Mouse (Mus musculus): ENCODE data around the gene Arhgef3. TPM values are rescaled to one million over a fixed set of nuclear protein-coding genes. Genes with fewer than 3 reads are reported as not detected.

Gene Arhgef3
- total RNA-seq, 2 experiments from 2014 or later: 29.9 to 44.1 TPM

DNA sequence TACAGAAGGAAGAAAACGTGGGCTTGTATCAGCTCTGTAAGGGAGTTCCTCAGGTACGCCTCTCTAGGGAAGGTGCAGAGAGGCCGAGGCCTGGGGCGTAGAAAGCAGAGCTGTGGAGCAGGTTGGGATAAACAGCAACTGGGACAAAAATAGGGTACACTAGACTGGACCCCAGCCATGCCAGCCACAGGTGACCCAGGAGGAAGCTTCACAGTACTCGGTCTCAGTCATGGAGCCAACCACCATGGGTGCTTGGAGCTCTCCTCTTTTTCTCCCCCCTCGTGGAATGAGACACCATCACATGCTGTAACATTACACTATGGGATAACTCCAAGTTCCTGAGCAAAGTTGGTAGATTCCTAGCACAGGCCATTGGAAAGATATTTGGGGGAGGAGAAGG lies 201.0 kb downstream of the Arhgef3 start:
- DNase-seq: no peak

DNA sequence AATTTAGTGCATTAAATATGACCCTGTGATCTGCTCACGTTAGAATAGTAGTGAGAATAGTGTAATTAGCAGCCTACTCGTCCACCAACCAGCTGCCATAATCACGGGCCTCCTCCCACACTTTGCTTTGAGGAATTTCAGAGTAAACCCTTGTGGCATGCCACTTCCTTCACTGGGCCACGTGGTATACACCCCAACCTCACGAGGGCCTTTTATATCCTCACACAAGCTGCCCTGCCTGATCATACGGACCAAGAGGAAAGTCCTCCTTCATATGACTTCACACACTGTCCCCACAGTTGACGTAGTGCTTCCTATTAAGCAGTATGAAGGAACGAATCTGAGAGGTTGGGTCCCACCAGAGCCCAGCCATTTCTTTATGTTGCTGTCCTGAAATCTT lies 202.4 kb downstream of the Arhgef3 start:
- no peak for DNase-seq

DNA sequence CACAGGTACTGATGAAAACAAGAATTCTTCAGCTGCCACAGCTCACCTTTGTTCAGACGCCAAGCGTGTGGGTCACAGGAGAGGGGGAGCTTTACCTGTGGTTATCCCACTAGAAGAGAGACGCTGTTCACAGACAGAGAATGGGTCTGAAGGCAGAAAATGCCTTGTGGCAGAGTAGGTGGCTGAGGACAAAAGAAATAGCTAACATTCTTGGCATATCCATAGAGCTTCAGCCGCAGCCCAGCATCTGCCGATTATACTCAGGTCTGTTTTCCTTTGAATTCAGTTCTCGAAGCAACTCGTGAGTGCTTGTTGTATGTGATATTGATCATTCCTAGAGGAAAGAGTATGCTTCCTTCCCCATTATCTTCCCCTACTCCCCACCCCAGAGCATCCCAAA lies 204.7 kb downstream of the Arhgef3 start:
- no peak for DNase-seq

DNA sequence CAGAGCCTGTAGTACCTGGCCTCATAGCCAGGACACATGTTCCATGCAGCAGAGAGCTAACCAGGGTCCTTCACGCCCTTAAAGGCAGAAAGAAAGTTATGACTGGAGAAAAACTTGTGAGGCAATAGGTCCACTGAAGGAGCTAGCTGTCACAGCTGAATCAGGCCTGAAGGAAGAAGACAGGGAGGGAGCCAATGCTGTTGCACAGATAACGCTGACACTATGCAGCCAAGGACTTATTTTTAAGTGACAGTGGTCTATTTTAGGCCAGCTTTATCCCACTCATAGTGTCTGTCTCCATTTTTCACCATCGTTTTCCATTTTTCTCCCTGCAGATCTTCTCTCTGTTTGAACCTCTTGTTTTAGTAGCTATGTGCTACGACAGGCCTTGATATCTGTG lies 207.3 kb downstream of the Arhgef3 start:
- DNase-seq: no peak

DNA sequence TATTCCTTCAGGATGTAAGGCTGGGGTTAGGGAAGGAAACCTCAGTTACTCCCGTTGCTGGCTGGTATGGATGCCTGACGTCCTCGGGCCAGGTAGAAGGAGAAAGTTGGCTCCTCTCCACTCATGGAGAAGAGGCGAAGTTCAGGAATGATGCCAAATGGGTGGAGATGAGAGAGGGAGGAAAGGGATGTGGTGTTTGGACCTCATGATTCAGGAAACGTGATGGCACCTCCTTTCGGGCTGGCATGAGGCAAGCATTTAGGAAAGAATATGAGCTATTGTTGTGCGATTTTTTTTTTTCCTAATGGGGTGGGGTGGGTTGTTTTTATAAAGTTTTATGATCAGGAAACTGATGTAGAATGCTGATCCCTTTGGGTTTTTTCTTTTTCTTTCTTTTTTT lies 210.0 kb downstream of the Arhgef3 start:
- no peak for DNase-seq

DNA sequence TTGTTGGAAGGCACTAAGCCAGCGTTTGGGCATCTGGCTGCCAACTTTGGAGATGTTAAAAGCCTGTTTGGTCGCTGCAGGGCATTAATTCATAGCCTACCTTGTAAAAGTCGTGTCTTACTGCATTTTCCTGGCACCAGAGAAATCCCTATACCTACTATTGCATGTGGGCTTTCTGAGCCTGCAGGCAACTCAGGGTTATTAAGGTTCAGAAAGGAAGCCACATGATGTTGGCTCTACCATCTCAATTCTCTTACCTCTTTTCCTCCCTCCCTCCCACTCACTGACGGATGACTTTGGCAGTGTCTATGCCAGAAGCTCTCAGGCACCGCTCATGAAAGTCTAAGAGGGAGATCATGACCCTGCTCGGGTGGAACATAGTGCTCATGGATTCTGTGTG lies 210.8 kb downstream of the Arhgef3 start:
- no peak for DNase-seq

DNA sequence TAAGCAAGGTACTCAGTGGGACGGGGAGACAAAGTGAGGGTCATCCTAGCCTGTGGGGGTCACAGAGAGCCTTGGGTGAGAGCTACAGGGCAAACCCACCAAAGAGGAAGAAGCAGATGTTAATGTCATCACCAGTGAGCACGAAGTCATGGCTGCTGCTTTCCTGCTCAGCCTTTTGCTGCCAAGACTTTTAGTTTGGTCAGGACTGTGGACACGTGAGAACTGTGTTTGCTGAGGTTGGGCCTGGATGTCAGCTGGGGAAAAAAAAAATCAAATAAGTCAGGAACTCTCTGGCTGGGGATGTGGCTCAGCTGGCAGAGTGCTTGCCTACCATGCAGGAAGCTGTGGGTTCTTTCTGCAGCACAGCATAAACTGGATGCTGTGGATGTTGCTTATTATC lies 213.2 kb downstream of the Arhgef3 start:
- DNase-seq: no peak

DNA sequence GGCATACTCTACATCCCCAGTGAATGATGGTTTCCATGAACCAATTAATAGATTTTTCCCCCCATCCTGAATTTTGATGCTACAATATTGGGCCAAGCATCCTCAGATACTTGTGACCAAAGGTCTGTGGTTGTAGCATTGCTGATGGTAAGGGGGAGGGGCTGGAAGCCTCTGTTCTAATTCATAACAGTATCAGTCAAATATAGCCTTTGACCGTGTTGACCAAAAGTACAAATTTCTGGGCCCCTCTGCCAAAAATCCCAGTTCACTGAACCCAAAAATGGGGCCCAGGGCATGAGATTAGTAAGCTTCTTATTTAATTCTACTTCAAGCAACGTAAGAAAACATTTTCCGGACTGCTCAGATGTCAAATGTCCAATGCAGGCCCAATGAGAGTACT lies 214.3 kb downstream of the Arhgef3 start:
- DNase-seq: no peak

DNA sequence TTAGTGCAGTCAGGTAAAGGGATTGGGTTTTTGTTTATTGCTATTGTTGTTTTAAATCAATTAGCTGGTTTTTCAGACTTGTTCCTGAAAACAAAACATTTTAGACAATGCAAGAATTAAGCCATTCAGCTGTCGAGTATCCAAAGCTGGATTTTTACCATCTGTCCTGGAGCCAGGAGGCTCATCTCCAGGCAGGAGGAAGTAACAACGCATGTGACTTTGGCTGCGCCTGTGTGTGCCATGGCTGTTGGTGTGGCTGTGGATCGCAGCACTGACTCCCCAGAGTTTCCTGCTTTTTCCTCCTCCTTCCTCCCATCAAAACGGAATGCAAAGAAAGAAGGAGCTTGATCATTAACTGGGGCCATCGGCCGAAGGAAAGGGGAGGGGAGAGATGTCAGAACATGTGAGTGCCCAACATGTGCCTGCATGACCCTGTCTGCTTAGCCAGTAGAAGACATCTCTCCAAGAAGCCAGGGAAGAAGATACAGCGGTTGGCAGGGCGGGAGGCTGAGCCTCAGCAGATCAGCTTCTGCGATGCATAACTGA lies 216.9 kb downstream of the Arhgef3 start:
- no peak for DNase-seq

DNA sequence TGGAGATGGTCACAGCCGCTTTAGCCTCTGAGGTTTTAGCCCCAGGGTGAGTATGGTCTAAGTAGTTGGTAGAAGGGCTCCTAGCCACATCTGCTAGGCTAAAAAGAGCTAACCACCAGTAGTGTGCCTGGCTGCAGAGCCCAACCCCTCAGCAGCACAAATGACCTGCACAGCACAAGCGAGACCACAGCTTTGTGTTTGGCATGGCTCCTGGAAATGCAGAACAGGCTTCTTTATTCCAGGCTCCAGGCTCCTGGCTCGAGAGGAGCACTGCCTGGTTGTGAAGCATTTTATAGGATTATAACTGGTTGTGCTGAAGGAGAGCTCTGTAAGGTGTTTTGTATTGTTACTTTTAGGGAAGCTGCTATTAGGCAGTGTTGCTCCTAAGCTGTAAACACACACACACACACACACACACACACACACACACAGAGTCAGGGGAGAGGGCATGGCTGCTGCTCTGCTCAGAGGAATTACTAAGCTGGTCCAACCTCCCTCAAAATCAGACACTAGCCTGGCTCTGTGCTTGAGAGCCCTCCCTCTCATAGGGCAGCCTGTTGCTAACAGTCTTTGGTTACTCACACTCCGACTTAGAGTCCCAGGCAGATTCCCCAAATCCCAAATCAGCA lies 217.8 kb downstream of the Arhgef3 start:
- no peak for DNase-seq

DNA sequence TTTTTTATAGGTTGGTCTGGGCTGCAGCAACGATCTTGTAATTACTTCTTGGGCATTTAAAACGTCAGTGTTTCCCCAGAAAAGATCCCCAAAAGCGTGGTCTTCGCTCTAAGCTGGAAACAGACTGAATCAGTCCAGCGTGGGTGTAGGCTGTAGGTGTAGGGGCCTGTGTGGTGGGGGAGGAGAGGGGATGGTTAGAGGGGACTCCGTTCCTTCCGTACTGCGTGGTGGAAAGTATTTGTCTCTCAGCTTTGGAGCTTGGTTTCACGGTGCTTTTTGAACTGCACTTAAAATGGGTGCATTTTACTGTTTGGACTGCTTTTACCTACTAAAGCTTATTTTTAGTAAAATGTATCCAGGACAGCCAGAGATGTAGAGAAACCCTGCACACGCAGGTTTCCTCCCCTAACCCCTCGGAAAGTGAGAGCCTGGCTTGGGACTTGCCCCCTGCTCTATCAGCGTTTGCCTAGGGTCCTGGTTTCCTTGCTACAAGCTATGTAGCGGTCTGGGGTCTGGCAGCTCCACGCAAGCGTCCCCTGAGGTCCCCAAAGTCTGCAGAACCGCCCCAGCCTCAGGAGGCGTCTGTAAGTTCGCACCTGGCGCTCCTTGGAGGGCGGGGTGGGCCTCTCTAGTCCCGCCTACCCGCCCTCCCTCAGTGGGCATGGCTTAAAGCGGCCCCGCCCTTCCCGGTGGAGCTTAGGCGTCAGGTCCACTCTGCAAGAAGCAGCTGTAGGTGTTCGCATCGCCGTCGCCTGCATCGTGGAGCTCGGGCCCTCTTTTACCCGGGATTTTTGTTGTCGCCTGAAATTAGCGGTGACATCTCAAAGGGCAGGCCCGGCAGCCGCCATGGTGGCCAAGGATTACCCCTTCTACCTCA lies 220.9 kb downstream of the Arhgef3 start:
- peak; percentile 90 to 91 for DNase-seq

DNA sequence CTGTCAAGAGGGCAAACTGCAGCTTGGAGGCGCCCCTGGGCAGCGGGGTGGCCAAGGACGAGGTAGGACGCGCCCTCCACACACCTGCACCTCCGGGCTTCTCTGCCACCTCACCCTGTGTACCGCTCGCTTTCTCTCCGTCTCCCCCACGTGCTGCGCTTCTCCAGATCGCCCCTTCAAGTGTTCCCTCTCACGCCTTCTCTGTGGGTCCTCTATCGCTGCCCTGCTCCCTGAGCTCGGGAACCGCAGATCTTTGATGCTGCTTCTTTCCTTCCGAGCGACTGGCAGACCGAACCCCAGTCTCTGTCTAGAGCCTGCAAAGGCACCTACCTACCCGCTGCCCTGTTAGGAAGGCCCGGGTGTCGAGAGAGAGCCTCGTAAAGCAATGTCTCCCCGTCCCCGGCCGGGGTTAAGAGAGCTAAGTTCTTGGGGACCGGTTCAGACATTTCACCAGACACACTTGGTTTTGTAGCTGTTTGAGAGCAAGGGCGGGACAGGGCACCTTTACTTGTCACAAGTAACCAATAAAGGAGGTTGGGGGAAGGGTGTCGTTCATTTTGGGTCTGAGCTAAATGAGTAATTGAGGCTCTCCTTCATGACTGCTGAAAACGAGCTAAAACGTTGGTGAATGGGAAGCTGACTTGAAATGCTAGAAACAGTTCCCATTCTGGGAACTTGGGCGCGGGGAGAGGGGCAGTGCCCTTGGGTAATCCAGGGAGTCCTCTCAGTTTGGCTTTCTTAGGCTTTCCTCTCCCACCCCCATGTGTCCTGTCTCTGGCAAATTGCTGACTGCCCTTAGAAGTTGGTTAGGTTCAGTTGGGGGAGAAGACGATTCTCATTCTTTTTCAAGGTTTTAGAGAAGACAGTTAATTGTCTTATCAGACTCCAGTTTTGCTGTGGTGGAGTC lies 221.8 kb downstream of the Arhgef3 start:
- DNase-seq: peak; percentile 33 to 47

DNA sequence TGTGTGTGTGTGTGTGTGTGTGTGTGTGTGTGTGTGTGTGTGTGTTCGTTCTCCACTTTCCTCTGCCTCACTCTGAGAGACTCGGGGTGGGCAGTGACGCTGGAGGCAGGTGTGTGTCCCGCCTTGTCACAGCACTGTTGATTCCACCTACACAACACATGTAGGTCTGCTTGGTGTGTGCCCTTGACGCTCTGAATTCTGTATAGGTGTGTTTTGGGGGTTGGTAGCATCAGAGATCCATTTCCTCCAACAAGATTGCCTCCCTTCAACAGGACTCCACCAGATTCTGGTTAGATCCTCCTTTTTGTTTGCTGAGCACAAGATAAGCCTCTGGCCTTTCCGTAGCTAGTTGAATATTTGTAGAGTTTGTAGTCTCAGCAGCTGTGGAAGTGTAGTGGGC lies 222.5 kb downstream of the Arhgef3 start:
- DNase-seq: no peak

DNA sequence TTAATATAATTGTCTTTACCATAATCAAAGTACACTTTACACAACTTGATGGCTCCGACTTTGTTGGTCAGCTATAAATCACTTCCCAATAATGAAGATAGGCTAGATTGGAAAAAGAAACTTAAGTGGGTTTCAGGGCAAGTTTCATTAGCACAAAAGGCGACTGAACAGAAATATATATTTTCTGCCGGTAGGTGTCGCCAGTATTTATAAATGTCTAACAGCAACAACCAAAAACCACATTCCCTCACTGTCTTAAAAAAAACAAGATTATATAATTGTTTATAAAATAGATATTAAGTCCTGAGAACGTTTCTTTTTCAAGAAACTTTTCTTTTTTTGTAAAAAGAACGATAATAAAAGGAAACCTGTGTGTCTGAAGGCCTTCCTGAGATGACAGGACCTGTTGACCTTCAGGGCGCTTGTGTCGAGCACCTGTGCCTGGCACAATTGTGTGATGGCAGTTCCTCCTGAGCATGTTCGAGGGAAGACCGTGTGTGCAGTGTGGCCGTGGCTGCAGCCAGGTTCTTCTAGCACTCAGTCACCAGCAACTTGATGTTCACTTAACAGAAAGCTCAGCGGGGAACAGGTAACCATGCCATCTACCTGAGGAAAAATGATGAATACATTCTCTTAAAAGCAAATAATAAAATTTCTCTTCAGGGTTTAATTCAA lies 223.5 kb downstream of the Arhgef3 start:
- DNase-seq: peak in 1 of 2 experiments; percentile 50

DNA sequence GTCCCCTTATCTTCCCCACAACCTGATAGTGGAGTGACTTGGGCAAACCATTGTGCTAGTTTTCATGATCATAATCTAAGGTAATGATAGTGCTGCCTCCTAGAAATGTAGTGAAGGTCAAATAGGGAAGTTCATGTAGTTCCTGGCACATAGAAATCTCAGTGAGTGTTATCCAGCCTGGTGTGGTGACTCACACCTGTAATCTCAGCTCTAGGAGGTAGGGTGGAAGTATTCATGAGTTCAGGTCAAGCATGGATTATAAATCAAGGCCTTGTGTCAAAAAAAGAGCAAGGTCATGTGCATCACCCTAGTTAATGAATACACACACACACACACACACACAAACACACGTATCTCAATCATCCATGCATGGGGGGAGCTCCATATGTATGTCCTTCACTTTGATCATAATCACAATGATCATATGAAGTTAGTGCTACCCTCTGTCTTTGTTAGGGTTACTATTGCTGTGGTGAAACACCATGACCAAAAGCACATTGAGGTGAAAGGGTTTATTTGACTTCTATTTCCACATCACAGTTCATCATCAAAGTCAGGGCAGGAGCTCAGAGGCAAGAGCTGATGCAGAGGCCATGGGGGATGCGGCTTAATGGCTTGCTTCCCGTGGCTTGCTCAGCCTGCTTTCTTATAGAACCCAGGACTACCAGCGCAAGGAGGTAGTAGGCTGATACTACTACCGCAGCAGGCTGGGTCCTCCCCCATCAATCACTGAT lies 226.2 kb downstream of the Arhgef3 start:
- no peak for DNase-seq

DNA sequence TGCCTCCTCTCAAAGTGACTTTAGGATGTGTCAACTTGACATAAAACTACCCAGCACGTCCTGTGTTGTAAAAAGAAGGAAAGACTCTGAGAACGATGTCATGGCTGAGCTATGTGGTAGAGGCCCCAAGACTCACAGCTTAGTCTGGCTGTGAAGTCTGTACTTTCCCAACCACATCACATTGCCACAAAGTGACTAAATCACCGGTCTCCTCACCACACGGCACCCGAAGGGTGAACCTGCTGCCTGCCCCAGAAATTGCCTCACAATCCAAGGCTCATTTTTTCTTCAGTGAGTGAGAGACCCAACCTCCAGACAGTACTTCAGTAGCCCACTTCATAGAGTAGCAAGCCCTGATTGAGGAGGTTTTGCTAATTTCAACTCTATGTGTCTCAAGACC lies 226.8 kb downstream of the Arhgef3 start:
- DNase-seq: peak in 1 of 2 experiments; percentile 15

DNA sequence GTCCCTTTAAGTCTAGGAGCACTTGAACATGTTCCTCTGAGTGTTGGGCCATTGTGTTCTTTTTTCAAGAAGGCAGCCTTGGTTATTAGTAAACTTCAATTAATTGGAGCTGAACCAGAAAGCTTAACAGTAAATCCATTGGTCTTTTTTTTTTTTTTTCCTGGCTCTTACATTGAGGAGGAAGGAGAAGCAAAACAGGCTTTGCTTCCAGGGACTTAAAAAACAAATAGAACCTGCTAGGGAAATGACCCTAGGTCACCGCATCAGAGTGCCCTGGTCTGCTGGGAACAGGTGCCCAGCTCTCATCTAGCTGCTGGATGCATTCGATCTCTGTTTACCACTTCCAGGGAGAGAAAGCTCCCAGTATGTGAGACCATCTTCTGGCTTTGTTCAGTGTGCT lies 227.8 kb downstream of the Arhgef3 start:
- DNase-seq: no peak

DNA sequence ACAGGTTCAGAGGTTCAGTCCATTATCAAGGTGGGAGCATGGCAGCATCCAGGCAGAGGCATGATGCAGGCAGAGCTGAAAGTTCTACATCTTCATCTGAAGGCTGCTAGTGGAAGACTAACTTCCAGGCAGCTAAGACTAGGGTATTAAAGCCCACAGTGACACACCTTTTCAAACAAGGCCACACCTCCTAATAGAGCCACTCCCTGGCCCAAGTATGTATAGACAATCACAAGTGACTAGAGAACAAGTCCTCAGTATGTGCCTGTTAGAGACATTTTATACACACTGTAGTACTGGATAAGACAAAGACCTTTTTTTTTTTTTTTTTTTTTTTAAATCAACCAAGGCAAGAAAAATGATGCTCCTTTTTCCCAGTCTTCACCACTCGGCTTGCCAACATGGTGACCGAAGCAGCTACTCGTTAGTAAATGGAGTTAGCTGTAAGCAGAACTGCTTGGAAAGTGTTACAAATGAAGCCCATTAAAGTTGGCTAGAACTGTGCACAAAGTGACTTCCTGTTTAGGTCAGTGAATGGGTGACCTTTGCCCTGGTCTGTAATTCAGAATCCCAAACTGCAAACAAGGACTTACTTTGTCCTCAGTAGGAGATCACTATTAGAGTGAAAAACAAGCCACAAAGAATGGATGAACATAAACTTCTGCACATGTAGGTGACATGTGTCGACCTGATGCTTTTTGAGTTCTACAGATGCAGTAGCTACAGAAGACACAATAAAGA lies 229.7 kb downstream of the Arhgef3 start:
- DNase-seq: no peak

DNA sequence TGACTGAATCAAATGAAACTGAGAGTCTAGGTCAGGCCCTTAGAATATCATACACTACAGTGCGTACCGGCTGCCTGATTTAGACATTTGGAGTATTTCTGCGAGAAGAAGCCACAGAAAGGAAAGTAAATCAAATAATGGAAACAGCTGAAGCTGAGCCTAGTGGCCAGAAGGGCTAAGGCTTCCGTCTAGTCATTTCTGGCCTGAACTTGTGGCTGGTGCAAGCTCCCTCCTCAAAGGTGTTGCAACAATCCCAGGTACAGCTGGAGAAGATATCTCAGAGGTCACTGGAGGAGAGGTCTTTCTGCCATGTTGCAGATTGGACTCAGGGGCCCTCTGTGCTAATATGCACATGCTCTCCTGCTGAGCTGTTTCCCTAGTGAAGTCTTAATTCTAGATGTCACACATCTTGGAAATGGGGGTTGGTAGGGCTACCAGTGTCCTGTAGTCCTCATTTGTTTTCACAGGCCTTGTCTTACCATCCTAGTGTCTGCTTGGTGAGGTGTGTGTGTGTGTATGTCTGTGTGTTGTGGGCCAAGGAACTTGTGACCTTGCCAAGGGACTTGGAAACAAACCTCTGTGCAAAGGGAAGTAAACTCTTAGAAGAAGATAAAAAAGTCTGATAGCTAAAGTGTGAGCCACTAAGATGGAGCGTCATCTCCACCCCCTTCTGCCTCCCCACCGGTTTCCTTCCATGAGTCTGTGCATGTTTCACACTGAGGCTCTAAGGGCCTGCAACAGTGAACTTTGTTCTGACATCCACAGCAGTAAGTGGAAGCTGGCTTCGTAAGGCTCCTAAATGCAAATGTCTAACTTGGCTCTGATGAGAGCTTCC lies 230.6 kb downstream of the Arhgef3 start:
- no peak for DNase-seq
